Mouse (Mus musculus): ENCODE results near the gene Aatk. TPM values are rescaled to one million over a fixed set of nuclear protein-coding genes. Genes with fewer than 3 reads are reported as not detected.
A peak's percentile ranks its signal among the peaks of the same experiment; 100 is the strongest.

Aatk gene
- 2.1 and 3.3 TPM in 2 replicates for polyA plus RNA-seq (2015; fragmentation: Nextera tagmentation; extraction: Ambion mirVana)

GRCm38 (mm10) chr11:120046553-120047191, at the start of gene Aatk:
Gene Aatk, minus strand, starts transcription at chr11:120047167.
- Histone ChIP-seq H3K4me2 (peak within 1 kb of the TSS; percentile 91), H3K4me1 (peaks cover 39% of the 10 kb centered on the region), H3K27ac (no peak within 1 kb of the TSS), H3K36me3 (no peaks in the 10 kb centered on the region), H3K9ac (peak within 1 kb of the TSS; percentile 38), H3K4me3 (peak within 1 kb of the TSS; percentile 51), H3K9me3 (no peaks in the 10 kb centered on the region), H3K27me3 (peaks cover 37% of the 10 kb centered on the region)
- no peak for ATAC-seq (ENCODE audit: borderline replicate concordance, extremely low read depth, low FRiP score, low TSS enrichment)
- 2% methylated on average over 46 of the region's 63 CpGs for WGBS

- no peaks in the 10 kb centered on the region for H3K27me3 ChIP-seq
- H3K9me3 ChIP-seq, result no peaks in the 10 kb centered on the region
- peaks cover 8% of the 10 kb centered on the region for H3K4me1 ChIP-seq
- peaks cover 41% of the 10 kb centered on the region for H3K36me3 ChIP-seq
- no peak overlapping the region for H3K27ac ChIP-seq
- peak; percentile 13; the same call in 1 of the 2 replicates for ATAC-seq (ENCODE audit: borderline replicate concordance, extremely low read depth, low FRiP score, low TSS enrichment)
- no peak overlapping the region for H3K9ac ChIP-seq
- no peak overlapping the region for H3K4me2 ChIP-seq
- no peak overlapping the region for H3K4me3 ChIP-seq
- WGBS, result 73% methylated on average over 23 of the region's 23 CpGs
Observed at GRCm38 (mm10) chr11:120092817-120093591, 46.0 kb upstream of the Aatk start.

DNA sequence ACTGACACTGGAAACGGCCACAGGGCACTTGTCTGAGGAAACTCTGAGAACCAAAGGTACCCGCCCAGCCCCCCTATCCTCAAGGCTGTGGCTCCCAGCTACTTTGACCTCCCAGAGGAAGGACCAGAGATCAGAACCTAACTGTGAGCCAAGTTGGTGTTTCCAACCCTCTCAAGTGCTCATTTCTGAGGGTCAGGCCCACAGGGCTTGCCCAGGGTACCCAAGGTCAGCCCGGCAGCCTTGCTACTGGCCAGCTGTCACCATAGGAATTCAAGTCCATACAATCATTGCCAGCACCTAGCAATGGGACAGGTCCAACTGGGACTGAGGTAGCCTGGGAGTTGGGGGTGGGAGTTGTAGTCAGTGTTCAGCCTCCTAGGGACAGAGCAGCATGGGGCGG, 43.7 kb upstream of the Aatk start:
- no peaks in the 10 kb centered on the region for H3K9me3 ChIP-seq
- no peak for ATAC-seq (ENCODE audit: borderline replicate concordance, extremely low read depth, low FRiP score, low TSS enrichment)
- no peaks in the 10 kb centered on the region for H3K27me3 ChIP-seq
- no peak overlapping the region for H3K27ac ChIP-seq
- H3K9ac ChIP-seq, result no peak overlapping the region
- H3K4me3 ChIP-seq, result no peak overlapping the region
- H3K4me2 ChIP-seq, result no peak overlapping the region
- peaks cover 11% of the 10 kb centered on the region for H3K4me1 ChIP-seq
- WGBS, result 86% methylated on average over 4 of the region's 4 CpGs
- peaks cover 40% of the 10 kb centered on the region for H3K36me3 ChIP-seq

GRCm38 (mm10) chr11:120086702-120087152, 39.8 kb upstream of the Aatk start, which contains the start of gene Cep131:
Gene Cep131, minus strand, starts transcription at chr11:120086827.
- Histone ChIP-seq H3K4me1 (peaks cover 21% of the 10 kb centered on the region), H3K9ac (peak within 1 kb of the TSS; percentile 98), H3K36me3 (peaks cover 15% of the 10 kb centered on the region), H3K4me2 (peak within 1 kb of the TSS; percentile 93), H3K27ac (peak within 1 kb of the TSS; percentile 80), H3K4me3 (peak within 1 kb of the TSS; percentile 96), H3K27me3 (no peaks in the 10 kb centered on the region), H3K9me3 (no peaks in the 10 kb centered on the region)
- under 1% methylated on average over 42 of the region's 42 CpGs for WGBS
- peak; percentile 99 for ATAC-seq (ENCODE audit: borderline replicate concordance, extremely low read depth, low FRiP score, low TSS enrichment)

GRCm38 (mm10) chr11:120085891-120086627, 39.1 kb upstream of the Aatk start:
- no peaks in the 10 kb centered on the region for H3K9me3 ChIP-seq
- H3K4me2 ChIP-seq, result peak overlapping the region; percentile 93
- peak overlapping the region; percentile 98 for H3K9ac ChIP-seq
- no peaks in the 10 kb centered on the region for H3K27me3 ChIP-seq
- H3K4me1 ChIP-seq, result peaks cover 21% of the 10 kb centered on the region
- peak overlapping the region; percentile 96 for H3K4me3 ChIP-seq
- peaks cover 9% of the 10 kb centered on the region for H3K36me3 ChIP-seq
- under 1% methylated on average over 25 of the region's 25 CpGs for WGBS
- H3K27ac ChIP-seq, result peak overlapping the region; percentile 80
- ATAC-seq (ENCODE audit: borderline replicate concordance, extremely low read depth, low FRiP score, low TSS enrichment), result peak; percentile 43

GRCm38 (mm10) chr11:120080282-120080681, 33.3 kb upstream of the Aatk start:
- H3K9ac ChIP-seq, result no peak overlapping the region

GRCm38 (mm10) chr11:120076191-120076590, 29.2 kb upstream of the Aatk start:
- Histone ChIP-seq H3K4me1 (no peaks in the 10 kb centered on the region), H3K9me3 (no peaks in the 10 kb centered on the region), H3K9ac (no peak overlapping the region), H3K27ac (no peak overlapping the region), H3K27me3 (no peaks in the 10 kb centered on the region), H3K4me2 (no peak overlapping the region), H3K4me3 (no peak overlapping the region), H3K36me3 (peaks cover 46% of the 10 kb centered on the region)
- ATAC-seq (ENCODE audit: borderline replicate concordance, extremely low read depth, low FRiP score, low TSS enrichment), result no peak
- 71% methylated on average over 3 of the region's 3 CpGs for WGBS

More at GRCm38 (mm10) chr11:120080282-120080681, 33.3 kb upstream of the Aatk start:
- no peak for ATAC-seq (ENCODE audit: borderline replicate concordance, extremely low read depth, low FRiP score, low TSS enrichment)
- H3K36me3 ChIP-seq, result peaks cover 26% of the 10 kb centered on the region
- H3K4me1 ChIP-seq, result peaks cover 7% of the 10 kb centered on the region
- H3K4me2 ChIP-seq, result no peak overlapping the region
- WGBS, result 72% methylated on average over 6 of the region's 6 CpGs
- no peak overlapping the region for H3K4me3 ChIP-seq
- no peak overlapping the region for H3K27ac ChIP-seq
- no peaks in the 10 kb centered on the region for H3K27me3 ChIP-seq
- no peaks in the 10 kb centered on the region for H3K9me3 ChIP-seq

- no peak overlapping the region for H3K4me3 ChIP-seq
- no peaks in the 10 kb centered on the region for H3K27me3 ChIP-seq
- no peaks in the 10 kb centered on the region for H3K4me1 ChIP-seq
- no peak overlapping the region for H3K9ac ChIP-seq
- no peak overlapping the region for H3K27ac ChIP-seq
- H3K36me3 ChIP-seq, result peaks cover 48% of the 10 kb centered on the region
- H3K4me2 ChIP-seq, result no peak overlapping the region
- no peaks in the 10 kb centered on the region for H3K9me3 ChIP-seq
- ATAC-seq (ENCODE audit: borderline replicate concordance, extremely low read depth, low FRiP score, low TSS enrichment), result no peak
- WGBS, result 85% methylated on average over 9 of the region's 9 CpGs
Observed at GRCm38 (mm10) chr11:120072986-120073647, 26.1 kb upstream of the Aatk start.

DNA sequence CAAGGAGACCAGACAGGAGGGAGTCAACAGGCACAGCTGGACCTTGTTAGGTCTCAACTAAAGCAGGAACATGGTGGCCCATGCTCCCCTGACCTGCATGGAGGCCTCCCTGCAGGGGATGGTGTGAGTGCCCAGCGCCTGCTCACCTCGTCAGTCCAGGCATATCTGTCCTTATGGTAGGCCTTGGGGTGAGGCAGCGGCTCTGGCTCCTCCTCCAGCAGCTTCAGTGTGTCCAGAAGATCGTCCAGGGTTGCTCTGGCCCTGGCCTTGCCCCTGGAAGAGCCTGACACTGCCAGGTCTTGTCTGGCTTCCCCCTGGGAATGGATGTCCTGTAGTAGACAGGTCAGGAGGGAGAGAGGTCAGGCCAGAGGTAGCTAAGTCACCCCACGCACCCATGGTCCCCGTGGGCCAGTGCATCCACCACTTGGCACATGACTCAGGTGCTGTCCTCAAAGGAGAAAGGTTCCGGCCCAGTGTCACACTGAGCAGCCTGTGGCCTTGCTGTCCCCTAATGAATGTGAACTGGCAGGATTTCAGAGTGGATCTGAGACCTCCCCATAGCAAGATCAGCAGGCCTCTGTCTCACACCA, 24.9 kb upstream of the Aatk start:
- Histone ChIP-seq H3K9me3 (no peaks in the 10 kb centered on the region), H3K27me3 (no peaks in the 10 kb centered on the region), H3K36me3 (peaks cover 55% of the 10 kb centered on the region), H3K4me1 (no peaks in the 10 kb centered on the region), H3K27ac (no peak overlapping the region), H3K4me2 (no peak overlapping the region), H3K9ac (no peak overlapping the region), H3K4me3 (no peak overlapping the region)
- WGBS, result 75% methylated on average over 7 of the region's 7 CpGs
- no peak for ATAC-seq (ENCODE audit: borderline replicate concordance, extremely low read depth, low FRiP score, low TSS enrichment)

GRCm38 (mm10) chr11:120071065-120071464, 24.1 kb upstream of the Aatk start:
- no peak for ATAC-seq (ENCODE audit: borderline replicate concordance, extremely low read depth, low FRiP score, low TSS enrichment)
- Histone ChIP-seq H3K4me3 (no peak overlapping the region), H3K9ac (no peak overlapping the region), H3K4me2 (no peak overlapping the region), H3K9me3 (no peaks in the 10 kb centered on the region), H3K4me1 (no peaks in the 10 kb centered on the region), H3K36me3 (peaks cover 49% of the 10 kb centered on the region), H3K27ac (no peak overlapping the region), H3K27me3 (no peaks in the 10 kb centered on the region)
- WGBS, result 53% methylated on average over 12 of the region's 12 CpGs

All from lung, embryonic 15.5 days (tissue).